ENCODE assay signal across 11 mouse cellular contexts in genomic region chr2:50964062-50964461, GRCm38 (mm10).
DNase-seq lines count a peak whose midpoint lies in the region; ATAC-seq lines count a peak whose summit lies in the region.
"Had no signal": no experiment of that assay in that cellular context is flagged by ENCODE, and none has a peak within 500 bp of the region (broad histone marks: within the 10 kb centered on the region; RNA-seq: fewer than 3 reads in every experiment).

No protein-coding gene starts in this region.

- WGBS in liver, embryonic 12.5 days (ENCODE audit: insufficient replicate concordance): 77% methylated on average over 3 of the region's 3 CpGs
- WGBS in heart, embryonic 11.5 days (ENCODE audit: insufficient replicate concordance): 81% methylated on average over 3 of the region's 3 CpGs

- H3K4me1 ChIP-seq in liver, embryonic 12.5 days: no peaks in the 10 kb centered on the region
- H3K4me1 ChIP-seq in heart, embryonic 11.5 days (ENCODE audit: control insufficient read depth, insufficient read depth, low read length): no peaks in the 10 kb centered on the region

- no peaks in the 10 kb centered on the region for H3K27me3 ChIP-seq in liver, embryonic 12.5 days (replicated peaks)
- H3K27me3 ChIP-seq in heart, embryonic 11.5 days (ENCODE audit: control insufficient read depth, insufficient read depth, low read length): no peaks in the 10 kb centered on the region

- H3K36me3 ChIP-seq in liver, embryonic 12.5 days: no peaks in the 10 kb centered on the region
- H3K36me3 ChIP-seq in heart, embryonic 11.5 days (ENCODE audit: control insufficient read depth, insufficient read depth, low read length): no peaks in the 10 kb centered on the region

- 0 out of 2 replicates have a peak, but pooled peaks have one; percentile 40 for ATAC-seq in liver, embryonic 12.5 days
- no peak for ATAC-seq in inflammation-experienced regulatory T-cells, adult 6 months
- ATAC-seq in heart, embryonic 11.5 days (replicated peaks; ENCODE audit: insufficient number of reproducible peaks, low FRiP score, low TSS enrichment): no peak

- H3K4me2 ChIP-seq in liver, embryonic 12.5 days: no peak overlapping the region
- H3K4me2 ChIP-seq in heart, embryonic 11.5 days: no peak overlapping the region

- intact Hi-C loops in gastrocnemius, postnatal 36 days (cut with DNase I): no loop called here
- intact Hi-C loops in heart, postnatal 14 days (cut with DNase I): no loop called here

- no peak overlapping the region for H3K9ac ChIP-seq in liver, embryonic 12.5 days
- no peak overlapping the region for H3K9ac ChIP-seq in heart, embryonic 11.5 days (ENCODE audit: low read depth, low read length)

- no peak overlapping the region for H3K4me3 ChIP-seq in liver, embryonic 12.5 days
- H3K4me3 ChIP-seq in heart, embryonic 11.5 days (ENCODE audit: low read depth, low read length): no peak overlapping the region
- H3K4me3 ChIP-seq: erythroblast, embryonic 14.5 days had no signal

- no peaks in the 10 kb centered on the region for H3K9me3 ChIP-seq in liver, embryonic 12.5 days (replicated peaks)
- H3K9me3 ChIP-seq in heart, embryonic 11.5 days (replicated peaks; ENCODE audit: control insufficient read depth, low read length): no peaks in the 10 kb centered on the region

- peak; percentile 78 for DNase-seq in 3T3-L1 (ENCODE audit: low read depth, low spot score)
- peak; percentile 34 for DNase-seq in adipocyte (ENCODE audit: low spot score)
- DNase-seq in kidney, adult 8-10 months: peak; percentile 33 to 59
- DNase-seq in gastrocnemius, postnatal 36 days: no peak
- DNase-seq in heart, postnatal 14 days: no peak
- DNase-seq: cerebellum, adult 8-10 months; heart, adult 18-20 months had no signal

- no peak overlapping the region for H3K27ac ChIP-seq in liver, embryonic 12.5 days
- H3K27ac ChIP-seq in heart, embryonic 11.5 days (ENCODE audit: low read depth, low read length): no peak overlapping the region

Comparison
In these comparisons a context has a peak if more than half of its experiments do, and no peak if none do; other contexts are left out.
1. DNase-seq: peak in 3T3-L1 (single experiment), adipocyte (single experiment) and kidney, adult 8-10 months (2 of 2); none in gastrocnemius, postnatal 36 days (0 of 2) and heart, postnatal 14 days (0 of 2).